ENCODE assay signal across 10 mouse cellular contexts in genomic region chr5:141202276-141203065, GRCm38 (mm10). TPM values are rescaled to one million over a fixed set of nuclear protein-coding genes. Genes with fewer than 3 reads are reported as not detected.
DNase-seq lines count a peak whose midpoint lies in the region; ATAC-seq lines count a peak whose summit lies in the region.
"Had no signal": no experiment of that assay in that cellular context is flagged by ENCODE, and none has a peak within 500 bp of the region (broad histone marks: within the 10 kb centered on the region; RNA-seq: fewer than 3 reads in every experiment).

No protein-coding gene starts in this region.

- H3K27ac ChIP-seq in hindbrain, embryonic 11.5 days (ENCODE audit: low read depth, low read length), result no peak overlapping the region
- H3K27ac ChIP-seq in hindbrain, embryonic 16.5 days (ENCODE audit: low read depth, low read length), result no peak overlapping the region
- H3K27ac ChIP-seq: limb, embryonic 12.5 days had no signal

- 80% methylated on average over 11 of the region's 11 CpGs for WGBS in hindbrain, embryonic 11.5 days
- WGBS in hindbrain, embryonic 16.5 days, result 76% methylated on average over 11 of the region's 11 CpGs

- no peaks in the 10 kb centered on the region for H3K9me3 ChIP-seq in hindbrain, embryonic 11.5 days (ENCODE audit: control insufficient read depth, low read length)
- no peaks in the 10 kb centered on the region for H3K9me3 ChIP-seq in hindbrain, embryonic 16.5 days (ENCODE audit: control insufficient read depth, low read length)
- H3K9me3 ChIP-seq: limb, embryonic 12.5 days had no signal

- H3K4me2 ChIP-seq in hindbrain, embryonic 11.5 days (replicated peaks; ENCODE audit: low read depth, low read length), result no peak overlapping the region
- no peak overlapping the region for H3K4me2 ChIP-seq in hindbrain, embryonic 16.5 days (ENCODE audit: low read length)
- H3K4me2 ChIP-seq: limb, embryonic 12.5 days had no signal

- no peak overlapping the region for H3K9ac ChIP-seq in hindbrain, embryonic 11.5 days (ENCODE audit: low read depth, low read length)
- no peak overlapping the region for H3K9ac ChIP-seq in hindbrain, embryonic 16.5 days (ENCODE audit: low read depth, low read length)
- H3K9ac ChIP-seq: limb, embryonic 12.5 days had no signal

- no peak overlapping the region for H3K4me3 ChIP-seq in hindbrain, embryonic 11.5 days (ENCODE audit: low read depth, low read length)
- H3K4me3 ChIP-seq in hindbrain, embryonic 16.5 days (ENCODE audit: low read length), result no peak overlapping the region
- H3K4me3 ChIP-seq: limb, embryonic 12.5 days had no signal

- no peak for ATAC-seq in hindbrain, embryonic 11.5 days (ENCODE audit: low FRiP score)
- no peak for ATAC-seq in hindbrain, embryonic 16.5 days
- no peak for ATAC-seq in inflammation-experienced regulatory T-cells, adult 6 months

- peak; percentile 14 for DNase-seq in hindbrain, embryonic 11.5 days (ENCODE audit: low spot score)
- DNase-seq in right cerebral cortex, adult 2 months (ENCODE audit: low spot score in 2 of 2), result peak; percentile 5 to 27
- DNase-seq in right cerebral cortex, postnatal 4 days, result no peak
- peak; percentile 2 for DNase-seq in fibroblast of lung, adult 2 months (ENCODE audit: low read depth)
- DNase-seq in spleen, adult 12 weeks (ENCODE audit: low spot score), result no peak
- DNase-seq: cerebellum, adult 8-10 months; kidney, adult 11 months had no signal

- H3K27me3 ChIP-seq in hindbrain, embryonic 11.5 days (ENCODE audit: control insufficient read depth, insufficient read depth, low read length), result no peaks in the 10 kb centered on the region
- H3K27me3 ChIP-seq in hindbrain, embryonic 16.5 days (replicated peaks; ENCODE audit: control insufficient read depth, insufficient read depth, low read length), result no peaks in the 10 kb centered on the region
- H3K27me3 ChIP-seq: limb, embryonic 12.5 days had no signal

- H3K36me3 ChIP-seq in hindbrain, embryonic 11.5 days (ENCODE audit: control insufficient read depth, insufficient read depth, low read length), result no peaks in the 10 kb centered on the region
- H3K36me3 ChIP-seq in hindbrain, embryonic 16.5 days (ENCODE audit: control insufficient read depth, insufficient read depth, low read length), result no peaks in the 10 kb centered on the region
- H3K36me3 ChIP-seq: limb, embryonic 12.5 days had no signal

- no peaks in the 10 kb centered on the region for H3K4me1 ChIP-seq in hindbrain, embryonic 11.5 days (replicated peaks; ENCODE audit: control insufficient read depth, insufficient read depth, low read length)
- peaks cover 4% of the 10 kb centered on the region for H3K4me1 ChIP-seq in hindbrain, embryonic 16.5 days (ENCODE audit: control insufficient read depth, insufficient read depth, low read depth, low read length)

RNA-seq across cellular contexts. Expression of gene Sdk1, which starts 38.8 kb away (rescaled TPM):
- polyA plus RNA-seq in hindbrain, embryonic 11.5 days (2014; fragmentation: Nextera tagmentation; extraction: Ambion mirVana), result 1.1 and 1.5 TPM in 2 replicates
- 2.0 and 2.3 TPM in 2 replicates for polyA plus RNA-seq in hindbrain, embryonic 16.5 days (2015; fragmentation: Nextera tagmentation; extraction: Ambion mirVana)
- polyA plus RNA-seq in inflammation-experienced regulatory T-cells, adult 6 months (2017; shearing (Covaris generic)), result not detected

Comparison
In these comparisons a context has a peak if more than half of its experiments do, and no peak if none do; other contexts are left out.
1. DNase-seq: peak in hindbrain, embryonic 11.5 days (single experiment), right cerebral cortex, adult 2 months (2 of 2) and fibroblast of lung, adult 2 months (single experiment); none in right cerebral cortex, postnatal 4 days (single experiment) and spleen, adult 12 weeks (single experiment).